Mouse (Mus musculus) yolk sac, embryonic 10.5 days (tissue): ENCODE results near the gene Ank.
"Not testable (repeated sequence)": the region's sequence is repeated elsewhere in the genome, so short reads cannot be mapped to it uniquely, and the experiment has no call there.

Experiments
- DNase-seq: peaks from one replicate; pipeline ENCODE4 v3.0.0-alpha.2; 2017; ENCODE audit warnings: low spot score

Ank gene

DNA sequence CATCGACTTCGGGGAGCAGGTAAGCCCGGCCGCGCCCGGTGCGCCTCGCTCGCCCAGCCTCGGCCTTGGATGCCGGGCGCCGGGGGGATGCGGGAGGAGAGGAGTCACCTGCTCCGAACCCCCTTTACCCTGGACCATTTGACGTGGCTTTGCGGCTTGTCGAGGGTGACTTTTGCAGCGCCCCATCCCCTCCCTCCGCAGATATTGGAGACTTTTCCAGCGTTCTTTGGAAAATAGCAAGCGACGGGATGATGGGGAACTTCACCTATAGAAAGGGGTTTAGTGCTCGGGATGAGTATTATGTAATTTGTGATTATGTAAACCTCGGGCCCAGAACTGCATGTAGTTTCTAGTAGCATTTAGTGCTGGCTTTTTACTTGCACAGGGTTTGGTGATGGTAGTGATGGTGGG is 609 bp downstream of the Ank start:
- DNase-seq: no peak

GRCm38 (mm10) chr15:27467641-27468040 is 1.2 kb downstream of the Ank start:
- DNase-seq: no peak

DNA sequence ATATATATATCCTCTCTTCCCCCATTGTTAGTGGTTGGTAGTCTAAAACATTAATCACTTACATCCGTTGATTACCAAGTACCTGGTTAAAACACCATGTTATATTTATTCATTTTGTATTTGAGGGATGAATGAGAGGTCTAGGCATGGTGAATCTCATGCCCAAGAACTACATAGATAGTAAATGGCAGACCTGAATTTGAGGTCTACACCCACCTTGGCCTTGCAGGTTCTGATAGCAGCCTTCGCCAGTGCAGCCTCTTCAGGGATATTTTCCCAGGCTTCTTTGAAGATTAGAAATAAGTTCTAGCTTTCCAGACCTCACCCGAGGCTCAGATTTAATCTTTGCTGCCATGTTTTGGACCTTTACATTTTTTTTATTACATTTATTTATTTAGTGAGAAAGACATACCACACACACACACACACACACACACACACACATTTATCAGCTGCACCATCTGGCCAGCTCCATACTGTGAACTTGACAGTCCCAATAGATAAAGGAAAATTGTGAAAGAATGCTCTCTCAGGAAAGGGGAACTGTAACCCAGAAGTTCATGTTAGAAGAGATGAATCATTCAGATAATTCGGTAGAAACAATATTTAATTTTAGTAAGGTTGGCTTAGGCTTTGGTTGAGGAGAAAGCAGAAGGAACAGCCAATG is 2.5 kb downstream of the Ank start:
- no peak for DNase-seq

- DNase-seq: not testable (repeated sequence)
These were observed 3.9 kb downstream of the Ank start for GRCm38 (mm10) chr15:27470346-27470745.

GRCm38 (mm10) chr15:27472315-27472714 is 5.8 kb downstream of the Ank start:
- DNase-seq: no peak

- no peak for DNase-seq
These were observed 9.5 kb downstream of the Ank start for GRCm38 (mm10) chr15:27475988-27476387.

GRCm38 (mm10) chr15:27476671-27477070 is 10.2 kb downstream of the Ank start:
- DNase-seq: no peak

GRCm38 (mm10) chr15:27477159-27477558 is 10.7 kb downstream of the Ank start:
- DNase-seq: no peak

- DNase-seq: peak; percentile 72
These were observed 11.2 kb downstream of the Ank start for GRCm38 (mm10) chr15:27477630-27478029.

- no peak for DNase-seq
These were observed 14.0 kb downstream of the Ank start for GRCm38 (mm10) chr15:27480333-27481015.

DNA sequence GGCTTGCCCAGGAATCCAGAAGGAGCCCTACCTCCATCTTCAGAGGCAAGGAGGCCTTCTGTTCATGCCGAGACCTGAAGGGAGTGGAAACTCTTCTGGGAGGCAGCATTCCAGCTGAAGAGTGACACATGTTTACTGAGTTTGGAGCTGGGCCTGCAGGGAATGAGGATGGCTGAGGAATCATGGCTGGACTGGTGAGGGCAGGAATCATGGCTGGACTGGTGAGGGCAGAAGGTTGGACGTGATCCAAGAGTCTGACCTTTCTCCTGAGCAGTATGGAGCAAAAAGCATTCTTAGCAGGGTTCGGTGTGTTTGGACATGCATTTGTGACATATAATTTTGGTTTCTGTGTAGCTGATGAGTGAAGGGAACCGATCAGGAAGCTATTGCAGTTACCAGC is 15.5 kb downstream of the Ank start:
- no peak for DNase-seq

GRCm38 (mm10) chr15:27483183-27483582 is 16.7 kb downstream of the Ank start:
- DNase-seq: no peak

- no peak for DNase-seq
These were observed 19.2 kb downstream of the Ank start for GRCm38 (mm10) chr15:27485567-27486278.

- no peak for DNase-seq
These were observed 19.8 kb downstream of the Ank start for GRCm38 (mm10) chr15:27486279-27486618.

GRCm38 (mm10) chr15:27487059-27487458 is 20.6 kb downstream of the Ank start:
- DNase-seq: no peak

DNA sequence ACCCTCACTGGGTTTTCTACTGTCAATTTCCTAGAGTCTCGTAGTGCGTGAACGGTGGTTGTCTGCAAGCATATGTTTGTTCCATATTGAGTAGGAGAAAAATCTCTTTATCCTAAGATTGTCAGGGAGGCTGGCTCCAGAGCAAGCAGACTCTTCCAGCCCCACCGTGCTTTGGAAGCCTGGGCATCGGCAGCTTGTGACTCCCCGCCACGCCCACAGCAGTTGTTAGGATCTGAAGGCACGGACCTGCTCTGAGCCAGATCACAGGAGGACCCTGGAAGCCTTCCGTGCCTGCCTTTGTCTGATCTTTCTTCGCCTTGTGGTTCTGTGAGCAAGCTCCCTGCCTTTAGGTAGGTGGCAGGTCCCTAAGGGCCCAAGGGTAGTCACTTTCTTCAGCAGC is 21.6 kb downstream of the Ank start:
- no peak for DNase-seq

- DNase-seq: no peak
These were observed 24.2 kb downstream of the Ank start for GRCm38 (mm10) chr15:27490676-27491075.

GRCm38 (mm10) chr15:27491425-27492070 is 25.1 kb downstream of the Ank start:
- DNase-seq: no peak

DNA sequence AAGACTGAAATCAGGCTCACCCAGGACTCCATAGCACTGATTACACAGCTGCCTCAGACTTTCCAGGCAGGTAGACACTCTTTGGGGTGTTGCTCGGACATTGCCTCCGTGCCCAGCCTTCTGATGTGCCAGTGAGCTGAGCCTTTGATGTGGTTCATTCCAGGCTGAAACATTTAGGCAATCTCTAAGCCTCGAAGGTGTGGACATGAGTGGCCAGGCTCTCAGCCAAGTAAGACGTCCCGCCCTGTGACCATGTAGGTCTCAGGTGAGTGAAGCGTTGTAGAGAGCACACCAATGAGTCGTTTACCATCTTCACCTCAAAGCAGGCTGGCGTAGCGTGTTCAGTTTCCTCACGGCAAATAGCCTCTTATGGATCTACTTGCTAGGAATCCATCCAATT is 25.7 kb downstream of the Ank start:
- DNase-seq: no peak

GRCm38 (mm10) chr15:27492734-27493133 is 26.3 kb downstream of the Ank start:
- peak; percentile 64 for DNase-seq

DNA sequence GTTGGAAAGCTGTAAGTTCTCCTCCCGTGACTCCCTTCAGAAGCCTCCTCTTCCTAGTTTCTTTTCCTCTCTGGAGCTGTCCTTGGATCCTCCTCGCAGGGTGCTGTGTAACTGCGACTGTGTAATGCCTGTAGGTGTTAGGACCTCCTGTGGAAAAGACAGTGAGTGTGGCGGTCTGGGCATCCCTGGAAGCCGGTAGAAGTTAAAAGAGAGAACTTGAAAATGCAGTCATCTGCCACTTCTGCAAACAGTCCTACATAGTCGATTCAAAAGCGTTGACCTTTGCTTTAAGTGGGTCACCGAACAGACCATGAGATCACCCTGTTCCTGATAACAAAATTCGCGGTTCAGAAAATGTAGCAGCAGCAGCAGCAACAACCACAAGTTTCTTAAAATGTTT is 27.0 kb downstream of the Ank start:
- peak; percentile 59 for DNase-seq

DNA sequence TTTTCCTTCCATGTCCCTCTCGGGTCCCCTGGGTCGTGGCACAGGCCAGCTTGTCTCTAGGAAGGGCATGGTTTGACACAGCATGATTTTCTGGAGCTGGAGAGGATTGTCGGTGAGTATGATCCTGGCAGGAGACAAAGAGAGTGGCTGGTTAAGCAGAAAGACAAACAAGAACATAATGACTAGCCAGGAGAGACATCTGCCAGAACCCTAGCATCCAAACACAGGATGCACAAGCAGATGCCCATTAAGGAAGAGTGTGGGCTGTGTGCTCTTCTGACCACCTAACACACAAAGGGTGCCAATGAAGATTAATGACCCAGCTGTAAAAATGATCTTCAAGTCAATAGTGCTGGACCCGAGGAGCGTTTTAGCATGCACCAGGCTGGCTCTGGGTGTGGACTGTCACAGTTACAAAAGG is 29.5 kb downstream of the Ank start:
- no peak for DNase-seq
